Mouse (Mus musculus) left cerebral cortex, adult 11 months (tissue): ENCODE measurements around the gene Sez6l.

Experiments used
- DNase-seq: peaks from one replicate; pipeline ENCODE4 v3.0.0; 2022; ENCODE audit warnings: low spot score

The Sez6l gene

DNA sequence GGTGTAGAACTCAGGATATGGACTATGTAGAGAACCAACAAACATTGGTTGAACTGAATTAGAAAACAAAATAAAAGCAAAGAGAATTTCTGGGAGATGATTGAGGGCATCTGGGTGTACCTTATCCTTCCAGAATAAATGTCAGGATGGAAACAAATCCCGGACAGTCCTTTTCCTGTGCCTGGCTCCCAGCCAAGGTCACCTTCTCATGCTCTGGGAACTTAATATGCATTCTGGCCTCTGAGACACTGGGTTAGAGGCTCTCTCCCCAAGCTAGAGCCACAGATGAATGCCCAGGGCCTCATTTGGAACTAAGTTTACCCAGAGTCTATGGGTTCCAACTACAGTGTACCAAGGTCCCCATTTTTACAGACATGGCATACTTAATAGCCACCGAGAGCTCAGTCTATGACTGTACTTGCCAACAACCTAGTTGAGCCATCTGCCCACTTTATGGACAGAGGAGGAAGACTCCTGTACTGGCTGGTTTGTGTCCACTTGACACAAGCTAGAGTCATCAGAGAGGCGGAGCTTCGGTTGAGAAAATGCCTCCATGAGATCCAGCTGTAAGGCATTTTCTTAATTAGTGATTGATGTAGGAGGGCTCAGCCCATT is 7.3 kb upstream of the Sez6l start:
- no peak for DNase-seq

DNA sequence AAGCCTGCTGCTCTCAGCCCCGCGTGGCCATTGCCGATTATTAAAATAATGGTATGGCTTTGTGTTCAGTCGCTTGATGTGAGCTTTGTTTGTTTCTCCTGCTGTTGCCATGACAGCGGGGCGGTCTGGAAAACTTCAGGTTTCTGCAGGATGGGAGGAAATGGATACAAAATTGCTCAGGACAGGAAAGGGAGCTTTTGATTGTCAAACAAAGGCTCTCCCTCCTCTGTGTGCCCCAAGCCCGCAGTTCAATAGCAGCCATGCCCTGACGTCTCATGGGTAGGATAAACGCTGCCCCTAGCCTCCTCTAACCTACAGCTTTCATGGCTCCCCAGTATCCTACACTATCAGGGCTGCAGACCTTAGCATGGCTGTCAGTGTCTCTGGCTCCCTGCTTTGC is 6.3 kb upstream of the Sez6l start:
- no peak for DNase-seq

DNA sequence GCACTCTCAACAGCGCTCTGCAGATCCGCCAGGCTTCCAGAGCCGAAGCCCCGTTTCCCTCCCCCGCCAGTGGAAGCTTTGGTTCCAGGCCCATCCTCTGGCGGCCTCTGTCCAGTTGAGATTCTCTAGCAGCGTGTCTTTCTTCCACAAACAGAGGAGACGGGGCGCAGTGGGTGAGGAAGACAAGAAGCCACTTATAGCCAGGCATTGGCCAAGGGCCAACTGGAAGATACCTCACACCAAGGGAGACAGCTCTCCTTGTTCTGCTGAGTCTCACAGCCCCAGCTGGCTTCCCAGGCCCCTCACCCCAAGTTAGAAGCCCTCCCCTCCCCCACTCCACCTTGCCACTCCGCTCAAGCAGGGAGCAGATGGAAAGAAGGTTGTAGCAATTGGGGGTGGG is 765 bp upstream of the Sez6l start:
- DNase-seq, result no peak

DNA sequence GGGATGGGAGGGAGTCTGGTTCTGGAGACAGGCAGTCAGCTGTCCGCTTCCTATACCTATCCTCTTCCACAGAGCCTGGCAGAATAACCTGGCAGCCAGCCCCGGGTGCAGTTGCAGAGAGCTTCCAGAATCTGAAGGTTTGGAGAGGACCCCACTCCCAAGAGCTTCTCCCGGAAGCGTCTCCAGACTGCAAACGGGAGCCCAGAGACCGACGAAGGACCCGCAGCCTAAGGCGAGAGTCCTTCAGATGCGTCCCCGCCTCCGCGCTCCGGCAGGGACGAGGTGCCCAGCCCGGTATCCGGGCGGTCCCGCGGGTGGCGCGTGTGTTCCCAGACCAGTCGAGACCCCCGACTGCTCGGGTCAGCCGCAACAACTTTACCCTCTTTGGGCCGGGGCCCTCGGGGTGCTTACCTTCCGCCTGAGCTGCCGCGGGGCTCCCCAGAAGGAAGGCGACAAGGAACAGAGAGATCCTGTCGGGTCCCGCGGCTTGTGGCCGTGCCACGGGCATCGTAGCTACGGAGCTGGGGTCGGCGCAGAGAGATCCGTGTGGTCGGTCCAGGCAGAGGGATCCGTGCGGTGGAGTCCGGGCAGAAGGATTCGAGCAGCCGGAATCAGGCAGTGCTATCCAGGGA is 508 bp downstream of the Sez6l start:
- no peak for DNase-seq

DNA sequence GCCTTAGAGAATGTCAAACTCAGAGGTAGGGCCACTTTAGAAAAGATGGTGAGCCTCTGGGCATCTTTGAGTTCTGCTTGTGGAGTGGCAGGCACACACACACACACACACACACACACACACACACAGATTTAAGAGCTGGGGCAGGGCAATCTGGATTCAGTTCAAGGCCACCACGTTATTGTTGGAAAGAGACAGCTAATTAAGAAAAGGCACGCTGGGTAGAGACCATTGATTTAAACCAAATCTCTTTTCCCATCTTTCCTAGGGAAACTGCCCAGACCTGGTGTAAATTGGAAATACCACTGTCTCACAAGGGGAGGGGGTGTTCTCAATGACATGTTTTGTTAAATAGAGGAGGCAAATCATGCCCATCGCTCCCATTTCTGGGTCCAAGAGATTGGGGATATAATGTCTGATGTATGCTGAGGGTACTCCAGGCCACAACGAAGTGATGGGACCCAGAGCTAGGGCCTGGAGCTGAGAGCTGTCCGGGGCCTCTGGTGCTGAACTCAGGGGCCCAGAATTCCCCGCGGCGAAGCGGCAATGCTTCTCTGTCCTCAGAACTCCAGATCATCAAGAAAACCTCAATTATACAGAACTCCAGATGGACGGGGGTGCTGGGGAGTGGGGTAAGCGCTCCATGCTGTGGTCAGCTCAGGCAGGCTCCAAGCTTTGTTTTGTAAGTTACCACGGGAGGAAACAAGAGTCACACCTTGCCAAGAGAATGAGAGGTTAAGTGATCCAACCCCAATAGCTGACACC is 1.7 kb downstream of the Sez6l start:
- DNase-seq, result no peak

DNA sequence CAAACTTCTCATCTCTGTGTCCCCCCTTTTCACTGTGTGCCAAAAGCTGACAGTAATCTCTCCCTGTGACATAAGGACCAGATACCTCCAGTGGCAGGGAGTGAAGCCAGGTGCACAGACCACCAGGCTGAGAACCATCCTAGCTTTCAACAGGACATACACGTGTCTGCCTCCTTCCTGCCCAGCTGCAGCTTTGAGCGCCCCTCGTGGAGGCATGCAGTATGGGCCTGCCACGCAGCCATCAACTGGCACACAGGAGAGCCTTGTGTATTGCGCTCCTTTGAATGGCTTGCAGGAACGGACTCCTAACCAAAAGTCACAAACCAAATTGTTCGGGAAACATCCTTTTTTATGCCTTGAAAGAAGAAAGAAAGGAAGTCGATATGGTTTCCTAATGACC is 3.1 kb downstream of the Sez6l start:
- DNase-seq, result no peak

DNA sequence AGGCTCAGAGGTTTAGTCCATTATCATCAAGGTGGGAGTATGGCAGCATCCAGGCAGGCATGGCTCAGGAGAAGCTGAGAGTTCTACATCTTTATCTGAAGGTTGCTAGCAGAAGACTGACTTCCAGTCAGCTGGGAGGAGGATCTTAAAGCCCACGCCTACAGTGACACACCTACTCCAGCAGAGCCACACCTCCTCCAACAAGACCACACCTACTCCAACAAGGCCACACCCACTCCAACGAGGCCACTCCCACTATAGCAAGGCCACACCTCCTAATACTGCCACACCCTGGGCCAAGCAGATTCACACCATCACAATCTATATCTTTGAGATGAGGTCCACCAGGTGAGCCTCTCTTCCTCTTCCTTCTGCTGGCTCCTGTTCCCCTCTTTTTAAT is 4.8 kb downstream of the Sez6l start:
- DNase-seq, result no peak

DNA sequence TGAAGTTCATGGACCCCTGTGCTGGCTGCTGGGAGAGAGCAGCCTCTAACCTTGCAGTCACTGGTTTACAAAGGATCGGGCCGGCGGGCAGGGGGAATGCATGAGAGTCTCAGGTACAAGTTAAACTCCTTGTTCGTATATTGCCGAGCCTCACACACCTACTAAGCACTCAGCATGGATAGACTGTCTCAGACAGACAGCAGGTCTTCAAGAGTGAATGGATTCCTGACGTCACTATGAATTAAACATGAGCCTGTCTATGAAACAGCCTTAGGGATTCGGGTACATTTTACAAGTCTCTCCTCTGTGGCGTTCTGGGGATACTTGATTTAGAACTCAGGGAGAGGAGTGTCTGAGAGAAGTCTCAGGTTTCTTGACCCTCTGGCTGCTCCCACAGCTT is 11.5 kb downstream of the Sez6l start:
- no peak for DNase-seq

DNA sequence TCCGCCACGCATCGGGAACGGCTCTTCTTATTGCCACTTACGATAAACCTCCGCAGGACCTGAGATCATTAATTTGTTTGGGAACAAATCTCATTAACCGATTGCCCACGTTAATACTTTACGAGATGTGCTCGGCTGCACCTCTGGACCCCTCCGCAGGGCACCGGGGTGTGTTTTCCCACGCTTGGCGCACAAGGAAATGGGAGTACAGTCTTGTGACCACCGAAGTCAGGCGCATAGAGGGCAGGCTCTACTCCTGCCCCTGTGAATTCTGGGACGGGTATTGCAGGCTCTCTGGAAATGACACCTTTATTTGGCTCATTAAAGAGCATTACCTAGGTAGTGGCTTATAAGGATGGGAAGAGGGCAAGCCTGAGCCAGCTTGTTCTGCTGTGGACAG is 11.9 kb downstream of the Sez6l start:
- no peak for DNase-seq

DNA sequence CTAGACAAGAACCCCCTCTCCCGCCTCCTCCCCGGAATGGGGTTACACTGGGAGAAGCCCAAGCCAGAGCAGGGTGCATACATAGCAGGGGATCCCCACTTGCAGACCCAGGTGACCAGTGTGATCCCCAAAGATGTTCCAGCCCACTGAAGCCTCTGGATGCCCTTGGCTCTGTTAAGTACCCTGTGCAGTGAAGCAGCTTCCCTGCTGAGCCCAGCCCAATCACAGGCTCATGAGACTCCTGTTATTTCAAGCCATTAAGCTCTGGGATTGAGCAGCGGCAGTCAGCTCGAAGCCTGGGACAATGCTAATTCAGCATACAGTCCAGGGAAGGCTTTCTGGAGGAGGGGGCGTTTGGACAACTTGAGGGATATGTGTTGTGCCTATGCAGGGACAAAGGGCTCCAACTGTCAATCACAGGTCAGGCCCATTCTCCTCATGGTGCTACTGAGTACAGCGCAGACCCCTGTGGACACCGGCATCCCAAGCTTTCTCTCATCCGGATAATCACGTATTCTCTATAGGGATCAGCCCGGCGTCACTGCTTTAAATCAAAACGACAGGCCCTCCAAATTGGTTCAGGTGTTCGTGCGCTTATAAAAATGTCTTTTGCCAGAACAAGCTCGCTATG is 16.0 kb downstream of the Sez6l start:
- DNase-seq, result no peak

DNA sequence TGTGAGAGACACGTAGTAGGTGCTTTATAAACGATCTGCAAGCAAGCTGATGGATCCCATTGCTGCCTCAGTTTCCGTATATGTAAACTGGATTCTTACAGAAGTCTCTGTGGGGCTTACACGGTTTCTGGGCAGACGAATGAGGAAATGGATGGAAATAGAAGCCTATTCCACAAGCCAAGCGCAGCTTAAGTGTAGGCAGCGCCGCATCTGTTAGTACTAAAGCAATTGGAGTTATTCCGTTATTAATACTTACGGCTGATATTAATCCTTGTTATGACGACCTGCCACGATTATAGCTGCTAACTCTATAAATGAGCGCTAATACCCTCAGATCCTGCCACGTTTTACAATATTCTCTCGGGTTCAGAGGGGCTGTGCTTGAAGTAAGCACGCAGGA is 16.8 kb downstream of the Sez6l start:
- no peak for DNase-seq

DNA sequence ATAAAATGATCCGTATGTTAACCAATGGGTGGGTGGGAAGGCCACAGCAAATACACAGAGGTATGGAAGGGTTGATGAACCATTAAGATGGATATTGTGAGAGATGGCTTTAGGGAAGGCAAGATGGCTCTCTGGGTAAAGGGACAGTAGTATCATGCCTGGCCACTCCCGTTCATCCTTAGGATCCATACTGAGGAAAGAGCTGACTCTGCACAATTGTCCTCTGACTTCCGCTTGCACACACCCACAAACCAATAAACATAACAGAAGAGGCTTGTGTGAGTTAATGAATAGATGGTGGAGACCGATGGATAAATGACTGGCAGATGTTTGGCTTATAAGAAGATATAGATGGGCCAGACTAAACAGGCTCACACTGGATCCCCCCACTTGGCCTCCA is 19.6 kb downstream of the Sez6l start:
- no peak for DNase-seq

DNA sequence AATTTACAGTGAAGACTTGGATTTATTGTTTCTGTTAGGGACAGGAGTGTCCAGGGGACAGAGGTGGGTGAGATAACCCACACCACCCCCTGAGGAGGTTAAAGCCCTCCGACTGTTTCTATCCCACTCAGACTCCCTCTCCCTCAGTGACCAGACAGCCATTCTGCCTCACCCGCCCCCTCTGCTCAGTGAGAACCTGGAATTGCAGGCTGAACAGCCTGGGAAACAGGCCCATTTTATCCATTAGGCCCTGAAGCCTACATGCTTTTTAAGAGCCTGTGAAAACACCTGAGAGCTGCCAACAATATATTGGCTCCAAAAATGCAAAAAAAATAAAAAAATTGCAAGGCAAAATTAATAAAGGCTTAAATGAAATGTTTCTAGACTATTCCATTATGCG is 20.3 kb downstream of the Sez6l start:
- DNase-seq, result no peak

DNA sequence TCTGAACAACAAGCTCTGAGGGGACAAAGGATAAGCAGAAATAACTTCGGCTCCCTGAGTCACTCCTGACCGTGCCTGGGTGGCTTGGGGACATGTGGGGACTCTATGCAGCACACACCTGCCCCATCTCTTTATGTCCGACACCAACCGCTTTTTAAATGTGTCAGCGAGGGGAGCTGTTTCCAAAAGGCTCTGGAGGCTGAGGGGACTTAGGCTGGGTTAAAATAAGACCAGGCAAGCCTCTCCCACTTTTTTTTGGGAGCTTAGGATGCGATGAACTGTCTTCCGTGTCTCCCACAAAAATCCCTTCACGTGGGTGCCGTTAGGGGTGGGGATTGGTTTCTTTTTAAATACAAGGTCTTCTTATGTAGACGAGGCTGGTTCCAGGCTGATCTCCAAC is 22.5 kb downstream of the Sez6l start:
- DNase-seq, result no peak

DNA sequence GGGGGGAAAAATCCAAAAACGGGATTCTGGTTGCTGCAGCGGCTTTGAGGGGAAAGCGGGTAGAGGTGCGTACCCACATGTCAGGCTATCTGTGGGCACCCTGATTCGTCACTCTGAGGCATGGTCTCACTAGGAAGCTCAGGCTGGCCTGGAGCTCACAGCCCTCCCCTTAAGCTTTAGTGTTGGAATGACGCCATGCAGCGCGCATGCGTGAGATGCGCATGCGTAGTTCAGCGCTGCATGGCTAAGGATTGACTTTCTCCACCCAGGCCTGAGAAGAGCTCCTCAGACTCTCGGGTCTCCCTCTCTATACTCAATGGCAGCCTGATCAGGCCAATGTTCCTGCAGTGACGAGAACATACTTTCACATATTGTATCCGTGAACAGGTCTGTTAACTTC is 24.2 kb downstream of the Sez6l start:
- DNase-seq, result no peak

DNA sequence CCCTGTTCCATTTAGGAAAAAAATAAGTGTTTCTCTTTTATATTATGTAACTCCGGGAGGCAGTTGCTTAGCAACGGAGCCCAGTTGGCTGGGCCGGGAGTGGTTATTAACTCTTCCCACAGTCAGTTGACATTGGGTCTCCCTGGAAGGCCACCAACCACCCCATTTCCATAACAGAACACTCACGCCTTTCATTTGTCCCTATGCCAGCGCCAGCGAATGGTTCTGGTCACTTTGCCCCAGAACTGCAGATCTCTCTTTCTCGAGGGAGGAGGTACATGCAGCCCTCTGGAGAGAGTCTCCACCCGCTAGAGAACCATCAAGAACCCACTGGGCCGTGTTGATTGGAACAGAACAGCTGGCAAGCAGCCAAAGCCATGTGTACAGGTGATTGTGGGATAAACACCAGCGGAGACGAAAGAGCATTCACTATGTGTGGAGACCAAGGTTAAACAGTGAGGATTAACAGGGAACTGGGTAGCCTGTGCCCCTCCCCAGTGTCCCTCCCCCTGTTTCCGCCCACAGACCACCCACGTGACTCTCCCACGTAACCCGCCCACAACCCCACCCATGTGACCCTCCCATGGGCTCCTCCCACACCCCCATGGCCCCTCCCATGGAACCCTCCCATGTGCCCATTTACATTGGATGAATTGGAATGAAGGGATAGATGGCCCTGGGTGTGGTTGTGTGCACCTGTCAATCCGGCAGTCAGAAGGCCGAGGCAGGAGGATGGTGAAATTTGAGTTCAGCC is 24.8 kb downstream of the Sez6l start:
- DNase-seq, result peak; percentile 74

DNA sequence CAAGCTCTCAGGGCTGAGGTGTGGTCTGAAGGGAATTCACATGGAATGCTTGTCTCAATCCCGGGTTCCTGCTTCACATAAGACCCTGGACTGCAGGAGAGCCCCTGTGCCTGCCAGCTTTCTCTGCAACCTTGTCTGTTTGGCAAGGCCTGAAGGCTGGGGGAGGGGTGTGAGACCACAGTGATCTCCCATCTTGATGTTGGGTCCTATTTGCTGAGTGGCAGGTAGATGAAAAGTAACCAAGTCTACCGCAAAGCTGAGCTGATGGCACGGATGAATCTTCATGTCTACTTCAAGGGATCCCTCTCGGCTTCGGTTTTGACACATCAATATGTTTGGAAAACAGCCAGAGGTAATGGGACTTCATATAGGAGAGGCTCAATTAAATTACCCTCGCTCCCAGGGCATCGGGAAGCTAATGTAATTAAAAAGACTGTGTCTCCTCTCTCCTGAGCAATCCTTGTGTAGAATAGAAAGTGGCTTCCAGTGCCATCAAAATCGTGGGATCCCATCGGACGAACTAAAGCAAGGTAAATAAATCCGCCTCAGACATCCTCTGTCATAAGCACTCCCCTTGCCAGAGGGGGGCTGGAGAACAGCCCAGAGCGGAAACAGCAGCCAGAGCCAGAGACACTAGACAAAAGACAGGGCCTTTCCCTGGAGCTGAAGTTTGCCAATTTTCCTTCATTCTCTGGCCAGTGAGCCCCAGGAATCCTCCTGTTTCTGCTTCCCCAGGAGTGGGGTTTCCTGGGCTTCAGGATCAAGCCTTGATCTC is 28.0 kb downstream of the Sez6l start:
- no peak for DNase-seq

DNA sequence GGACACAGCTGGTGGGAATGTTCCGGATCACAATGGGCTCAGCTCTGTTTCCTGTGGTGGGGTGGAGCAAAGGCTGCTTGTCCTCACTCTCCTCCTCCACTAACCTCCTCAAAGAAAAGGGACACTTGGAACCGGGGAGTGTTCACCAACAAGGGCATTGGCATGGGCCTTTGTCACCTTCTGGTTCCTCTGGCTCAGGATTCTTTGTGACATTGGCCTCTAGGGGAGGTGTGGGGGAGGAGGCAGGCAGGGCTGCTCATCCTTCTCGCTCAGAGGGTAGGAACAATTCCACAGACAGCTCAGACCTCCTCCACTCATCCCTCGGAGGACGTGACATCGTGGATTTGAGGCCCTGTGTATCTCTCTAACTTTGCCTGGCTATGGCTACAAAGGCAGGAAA is 30.2 kb downstream of the Sez6l start:
- DNase-seq, result no peak

DNA sequence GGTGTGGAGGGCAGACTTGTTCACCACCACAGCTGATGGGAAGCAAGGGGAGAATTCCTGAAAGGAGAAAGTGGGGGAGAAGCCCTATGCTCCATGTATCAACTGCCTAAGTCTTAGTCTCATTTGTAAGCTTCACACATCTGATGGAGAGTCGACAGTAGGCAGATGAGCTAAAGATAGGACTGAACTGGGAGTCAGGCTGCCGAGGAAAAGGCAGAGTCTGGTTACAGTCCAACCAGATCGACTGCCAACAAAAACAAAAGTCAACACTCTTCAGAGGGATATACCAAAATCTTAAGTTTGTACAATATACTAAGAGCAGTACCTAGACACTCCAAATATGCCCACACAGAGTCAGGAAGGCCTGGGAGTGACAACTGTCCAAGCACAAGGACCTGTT is 38.7 kb downstream of the Sez6l start:
- DNase-seq, result no peak

DNA sequence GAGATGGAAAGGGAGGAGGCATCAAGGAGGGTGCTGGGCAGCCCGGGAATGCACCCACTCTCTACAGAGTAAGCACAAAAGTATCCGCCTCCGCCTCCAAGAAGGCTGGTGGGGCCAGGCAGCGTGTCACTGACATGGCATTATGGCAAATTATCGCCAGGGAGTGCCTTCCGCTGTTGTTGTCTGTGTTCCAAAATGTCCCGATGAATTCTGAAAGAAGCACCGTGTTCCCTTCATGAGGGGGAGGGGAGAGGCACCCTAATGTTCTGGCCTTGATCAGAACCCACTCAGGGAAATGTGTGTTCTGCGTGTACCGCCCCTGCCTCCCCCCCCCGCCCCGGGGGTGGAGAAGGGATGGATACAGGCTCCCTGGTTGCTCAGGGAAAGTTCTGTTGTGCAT is 41.1 kb downstream of the Sez6l start:
- DNase-seq, result no peak

DNA sequence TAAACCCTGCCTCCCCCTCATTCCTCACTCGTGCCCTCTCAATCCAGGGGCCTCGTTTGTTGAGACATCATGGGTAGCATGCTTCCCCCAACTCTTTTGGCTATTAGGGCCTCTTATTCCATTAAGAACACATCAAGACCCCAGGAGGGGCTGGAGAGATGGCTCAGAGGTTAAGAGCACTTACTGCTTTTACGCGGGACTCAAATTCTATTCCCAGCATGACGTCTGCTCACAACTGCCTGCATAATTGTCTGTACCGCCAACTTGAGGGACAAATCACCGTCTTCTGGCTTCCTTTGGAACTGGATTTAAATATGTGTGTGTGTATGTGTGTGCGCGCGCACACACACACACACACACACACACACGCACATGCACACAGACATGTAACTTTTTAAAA is 42.8 kb downstream of the Sez6l start:
- no peak for DNase-seq
